Mouse (Mus musculus) heart, embryonic 12.5 days (tissue): ENCODE measurements at regions not wholly inside any gene's neighbourhood (a gene's known extent, or its start where the extent isn't known, plus 50 kb on each side); places are given as distances from the start of the nearest gene placed in this dataset.
"Not testable (repeated sequence)": the region's sequence is repeated elsewhere in the genome, so short reads cannot be mapped to it uniquely, and the experiment has no call there.

Source experiments
- ATAC-seq: fragments of 200-750 bp; cut with Nextera tagmentation; 2 replicates; pipeline ENCODE4 v1.8.0; 2017; ENCODE audit warnings: moderate TSS enrichment, moderate library complexity; ENCODE audit not compliant: insufficient number of reproducible peaks, low FRiP score
- H3K27ac ChIP-seq: fragments of 300-500 bp; sonication (generic); 2 replicates; pipeline ENCODE4 v1.5.1; 2016; ENCODE audit warnings: mild to moderate bottlenecking, moderate library complexity; ENCODE audit not compliant: poor library complexity, severe bottlenecking
- H3K27me3 ChIP-seq: fragments of 300-500 bp; sonication (generic); replicated peaks from 2 replicates; pipeline ENCODE4 v1.6.1; 2016; ENCODE audit warnings: mild to moderate bottlenecking, moderate library complexity
- H3K36me3 ChIP-seq: fragments of 300-500 bp; sonication (generic); 2 replicates; pipeline ENCODE4 v1.6.1; 2016; ENCODE audit warnings: mild to moderate bottlenecking, moderate library complexity
- H3K4me1 ChIP-seq: fragments of 300-500 bp; sonication (generic); replicated peaks from 2 replicates; pipeline ENCODE4 v1.6.1; 2016; ENCODE audit warnings: mild to moderate bottlenecking
- H3K4me2 ChIP-seq: fragments of 300-500 bp; sonication (generic); 2 replicates; pipeline ENCODE4 v1.6.1; 2016; ENCODE audit warnings: mild to moderate bottlenecking, moderate library complexity
- H3K4me3 ChIP-seq: fragments of 300-500 bp; sonication (generic); 2 replicates; pipeline ENCODE4 v1.5.1; 2016; ENCODE audit warnings: mild to moderate bottlenecking
- H3K9ac ChIP-seq: fragments of 300-500 bp; sonication (generic); 2 replicates; pipeline ENCODE4 v1.6.1; 2016; ENCODE audit warnings: mild to moderate bottlenecking, moderate library complexity
- H3K9me3 ChIP-seq: fragments of 300-500 bp; sonication (generic); replicated peaks from 2 replicates; pipeline ENCODE4 v1.6.1; 2016; ENCODE audit warnings: mild to moderate bottlenecking, moderate library complexity
- WGBS: fragments of 180-500 bp; shearing (Covaris S2); methylation state at CpG from one replicate; pipeline ENCODE4 v1.1.7; 2016; 5-methylcytosine and 5-hydroxymethylcytosine counted together

DNA sequence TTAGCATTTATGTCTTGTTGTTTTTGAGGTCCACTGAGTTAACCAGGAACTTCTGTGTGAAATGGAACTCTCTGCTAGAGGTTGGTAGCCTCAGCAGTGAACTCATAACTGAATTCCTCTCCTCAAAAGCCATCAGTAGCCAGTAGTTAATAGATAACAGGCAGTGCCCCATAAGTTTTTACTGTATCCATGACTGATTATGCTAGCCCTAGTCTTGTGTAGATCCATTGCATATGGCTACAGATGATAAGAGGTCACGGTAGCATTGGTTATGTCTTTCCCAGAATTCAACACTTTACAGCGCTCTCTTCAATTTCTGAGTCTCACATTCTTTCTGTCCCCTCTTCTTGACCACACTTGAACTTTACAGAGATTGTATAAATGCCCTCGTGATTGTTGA, 499.7 kb upstream of the Dab2 start:
- no peak overlapping the region for H3K4me2 ChIP-seq
- no peaks in the 10 kb centered on the region for H3K9me3 ChIP-seq
- no peaks in the 10 kb centered on the region for H3K27me3 ChIP-seq
- no peak overlapping the region for H3K4me3 ChIP-seq
- H3K9ac ChIP-seq: no peak overlapping the region
- no peaks in the 10 kb centered on the region for H3K36me3 ChIP-seq
- no peak overlapping the region for H3K27ac ChIP-seq
- 74% methylated on average over 3 of the region's 3 CpGs for WGBS
- no peak for ATAC-seq
- no peaks in the 10 kb centered on the region for H3K4me1 ChIP-seq

- Histone ChIP-seq H3K27ac (no peak overlapping the region), H3K4me3 (no peak overlapping the region), H3K27me3 (no peaks in the 10 kb centered on the region), H3K36me3 (no peaks in the 10 kb centered on the region), H3K9ac (no peak overlapping the region), H3K4me2 (no peak overlapping the region), H3K9me3 (no peaks in the 10 kb centered on the region), H3K4me1 (peaks cover 6% of the 10 kb centered on the region)
- no peak for ATAC-seq
- 64% methylated on average over 9 of the region's 9 CpGs for WGBS
These were observed 488.3 kb upstream of the Dab2 start for GRCm38 (mm10) chr15:5811154-5811732.

GRCm38 (mm10) chr15:5811958-5812357, 487.6 kb upstream of the Dab2 start:
- no peak overlapping the region for H3K9ac ChIP-seq
- H3K4me3 ChIP-seq: no peak overlapping the region
- WGBS: 88% methylated on average over 1 of the region's 1 CpGs
- H3K4me1 ChIP-seq: peaks cover 6% of the 10 kb centered on the region
- H3K4me2 ChIP-seq: no peak overlapping the region
- H3K27ac ChIP-seq: no peak overlapping the region
- no peaks in the 10 kb centered on the region for H3K27me3 ChIP-seq
- no peak for ATAC-seq
- H3K36me3 ChIP-seq: no peaks in the 10 kb centered on the region
- no peaks in the 10 kb centered on the region for H3K9me3 ChIP-seq

DNA sequence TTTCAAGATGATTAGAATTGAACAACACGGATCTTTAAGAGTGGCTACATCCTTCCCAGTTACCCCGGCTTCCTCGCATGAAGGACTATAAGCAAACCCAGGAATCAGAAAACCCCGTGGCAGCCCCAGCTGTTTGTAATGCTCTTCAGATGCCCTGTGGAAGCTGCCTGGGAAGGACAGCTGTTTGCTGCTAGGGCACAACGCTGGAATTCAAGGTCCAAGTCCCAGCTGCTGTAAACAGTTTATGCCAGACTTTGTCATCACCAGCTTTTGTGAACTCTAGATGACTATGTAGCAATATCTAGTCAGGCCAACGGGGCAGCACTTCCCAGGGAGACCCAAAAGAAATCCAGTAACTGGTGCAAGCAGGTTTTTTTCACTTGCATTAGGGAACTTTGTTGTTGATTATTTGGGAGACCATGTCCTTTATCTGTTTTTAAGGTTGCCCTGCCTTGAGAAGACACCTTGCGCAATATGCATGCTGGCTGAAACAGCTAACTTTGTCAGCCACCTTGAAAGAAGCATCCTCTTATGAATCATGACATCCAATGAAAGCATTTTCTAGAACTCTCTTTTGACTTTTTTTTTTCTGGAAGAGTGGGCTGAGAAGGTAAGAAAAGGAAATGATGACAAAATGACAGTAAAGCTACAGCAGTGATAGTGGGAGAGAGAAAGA, 481.5 kb upstream of the Dab2 start:
- Histone ChIP-seq H3K9me3 (no peaks in the 10 kb centered on the region), H3K4me3 (no peak overlapping the region), H3K9ac (no peak overlapping the region), H3K36me3 (no peaks in the 10 kb centered on the region), H3K27ac (no peak overlapping the region), H3K4me1 (no peaks in the 10 kb centered on the region), H3K27me3 (no peaks in the 10 kb centered on the region), H3K4me2 (no peak overlapping the region)
- WGBS: 65% methylated on average over 7 of the region's 7 CpGs
- no peak for ATAC-seq

DNA sequence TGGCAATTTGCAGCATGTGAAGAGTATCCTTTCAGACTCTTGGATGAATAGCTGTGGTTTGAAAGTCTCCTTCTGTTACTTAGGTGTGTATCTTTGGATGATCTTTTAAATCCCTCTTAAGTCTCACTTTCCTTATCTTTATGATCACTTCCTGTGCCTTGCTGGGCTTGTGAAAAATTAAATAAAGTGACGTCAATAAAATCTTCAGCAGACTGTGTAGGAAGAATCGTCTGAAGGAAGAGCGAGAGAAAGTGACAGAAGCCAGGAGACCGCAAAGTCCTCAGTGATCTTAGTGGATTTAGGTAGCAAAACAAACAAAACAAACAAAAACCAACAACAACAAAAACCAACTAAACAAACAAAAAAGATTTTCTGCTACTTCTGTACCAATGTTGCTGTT, 459.6 kb upstream of the Dab2 start:
- no peaks in the 10 kb centered on the region for H3K9me3 ChIP-seq
- H3K9ac ChIP-seq: no peak overlapping the region
- 86% methylated on average over 4 of the region's 4 CpGs for WGBS
- no peak overlapping the region for H3K4me3 ChIP-seq
- no peak for ATAC-seq
- H3K36me3 ChIP-seq: no peaks in the 10 kb centered on the region
- no peak overlapping the region for H3K4me2 ChIP-seq
- no peak overlapping the region for H3K27ac ChIP-seq
- no peaks in the 10 kb centered on the region for H3K4me1 ChIP-seq
- no peaks in the 10 kb centered on the region for H3K27me3 ChIP-seq

GRCm38 (mm10) chr15:5841369-5842149, 458.0 kb upstream of the Dab2 start:
- H3K4me1 ChIP-seq, H3K9me3 ChIP-seq, ATAC-seq, H3K9ac ChIP-seq, H3K36me3 ChIP-seq, H3K27me3 ChIP-seq, H3K4me2 ChIP-seq, H3K27ac ChIP-seq, H3K4me3 ChIP-seq: not testable (repeated sequence)
- WGBS: 85% methylated on average over 15 of the region's 15 CpGs

DNA sequence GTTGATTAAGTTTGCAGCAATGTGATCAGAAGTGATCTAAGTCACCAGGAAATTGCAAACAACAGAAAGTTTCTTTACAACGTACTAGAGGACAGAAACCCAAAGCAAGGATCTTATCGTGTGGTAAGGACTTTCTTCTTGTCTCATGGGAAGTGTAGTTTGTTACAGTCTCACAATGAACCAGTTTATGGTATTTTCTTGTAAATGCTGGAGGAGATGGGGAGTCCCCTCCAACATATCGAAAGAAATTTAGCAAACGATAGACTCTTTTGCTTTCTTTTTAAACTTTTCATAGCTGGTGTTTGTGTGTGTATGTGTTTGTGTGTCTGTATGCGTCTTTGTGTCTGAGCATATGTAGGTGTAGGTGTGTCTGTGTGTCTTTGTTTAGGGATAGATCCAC, 453.0 kb upstream of the Dab2 start:
- Histone ChIP-seq H3K9me3 (no peaks in the 10 kb centered on the region), H3K4me2 (no peak overlapping the region), H3K4me1 (no peaks in the 10 kb centered on the region), H3K4me3 (no peak overlapping the region), H3K9ac (no peak overlapping the region), H3K36me3 (no peaks in the 10 kb centered on the region), H3K27me3 (no peaks in the 10 kb centered on the region), H3K27ac (no peak overlapping the region)
- ATAC-seq: no peak
- WGBS: 85% methylated on average over 5 of the region's 5 CpGs

- ATAC-seq: no peak
- WGBS: 89% methylated on average over 3 of the region's 3 CpGs
- H3K27me3 ChIP-seq: no peaks in the 10 kb centered on the region
- H3K36me3 ChIP-seq: no peaks in the 10 kb centered on the region
- no peak overlapping the region for H3K9ac ChIP-seq
- 0 out of 2 replicates have a peak, but pooled peaks cover 1% of the 10 kb centered on the region for H3K4me1 ChIP-seq
- H3K4me2 ChIP-seq: no peak overlapping the region
- H3K27ac ChIP-seq: no peak overlapping the region
- H3K4me3 ChIP-seq: no peak overlapping the region
- H3K9me3 ChIP-seq: no peaks in the 10 kb centered on the region
These were observed 452.0 kb upstream of the Dab2 start for GRCm38 (mm10) chr15:5847413-5848100.

DNA sequence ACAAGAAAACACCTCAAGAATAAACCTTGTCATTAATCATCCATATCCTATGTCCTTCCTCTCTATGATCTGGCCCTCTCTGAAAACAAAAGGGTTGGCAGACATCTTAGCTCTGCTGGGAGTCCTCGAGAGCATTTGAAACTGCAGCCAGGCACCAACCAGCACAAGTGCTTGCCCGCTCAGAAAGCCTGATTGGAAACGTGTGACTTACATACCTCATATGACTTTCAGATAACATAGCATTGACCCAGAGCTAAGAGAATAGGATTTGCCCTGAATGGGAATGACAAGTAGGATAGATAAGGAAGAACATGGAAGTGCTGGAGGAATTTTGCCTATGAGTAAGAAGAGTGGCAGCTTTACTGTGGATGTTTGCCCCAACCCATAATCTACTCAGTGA, 447.1 kb upstream of the Dab2 start:
- Histone ChIP-seq H3K9me3 (no peaks in the 10 kb centered on the region), H3K4me3 (no peak overlapping the region), H3K27me3 (no peaks in the 10 kb centered on the region), H3K9ac (no peak overlapping the region), H3K27ac (no peak overlapping the region), H3K36me3 (no peaks in the 10 kb centered on the region), H3K4me1 (0 out of 2 replicates have a peak, but pooled peaks cover 3% of the 10 kb centered on the region), H3K4me2 (no peak overlapping the region)
- 17% methylated on average over 3 of the region's 3 CpGs for WGBS
- no peak for ATAC-seq

DNA sequence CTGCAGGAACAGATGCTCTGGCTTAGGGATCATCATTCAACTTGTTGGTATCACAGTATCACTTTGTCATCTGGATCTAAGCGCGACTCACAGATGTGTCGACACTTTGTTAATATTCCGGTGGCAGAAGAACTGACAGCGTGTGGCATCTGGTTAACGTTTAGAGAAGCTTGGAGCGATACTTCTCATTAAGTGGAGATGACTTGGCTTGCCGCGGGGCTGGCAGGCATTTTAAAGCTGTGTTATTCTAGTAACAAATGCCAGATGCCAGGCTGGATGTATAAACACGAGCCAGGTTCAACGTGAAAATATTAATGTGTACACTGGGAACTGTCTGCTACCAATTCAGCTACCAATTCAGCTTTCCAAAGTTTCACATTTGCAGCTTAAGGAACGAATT, 430.3 kb upstream of the Dab2 start:
- WGBS: 29% methylated on average over 12 of the region's 12 CpGs
- Histone ChIP-seq H3K36me3 (no peaks in the 10 kb centered on the region), H3K9ac (no peak overlapping the region), H3K4me1 (peaks cover 8% of the 10 kb centered on the region), H3K27me3 (no peaks in the 10 kb centered on the region), H3K4me3 (no peak overlapping the region; the same call in 1 of the 2 replicates), H3K4me2 (peak overlapping the region; percentile 53), H3K9me3 (no peaks in the 10 kb centered on the region), H3K27ac (no peak overlapping the region)
- no peak for ATAC-seq

- no peaks in the 10 kb centered on the region for H3K27me3 ChIP-seq
- 59% methylated on average over 2 of the region's 2 CpGs for WGBS
- H3K36me3 ChIP-seq: no peaks in the 10 kb centered on the region
- H3K9me3 ChIP-seq: no peaks in the 10 kb centered on the region
- peak overlapping the region; percentile 53 for H3K4me2 ChIP-seq
- no peak overlapping the region for H3K27ac ChIP-seq
- no peak for ATAC-seq
- H3K9ac ChIP-seq: no peak overlapping the region
- no peak overlapping the region for H3K4me3 ChIP-seq
- peaks cover 8% of the 10 kb centered on the region for H3K4me1 ChIP-seq
These were observed 429.7 kb upstream of the Dab2 start for GRCm38 (mm10) chr15:5869866-5870265.
